Mouse (Mus musculus) gastrocnemius, adult 18-20 months (tissue): Measurements from ENCODE around the gene Ttf2. TPM values are rescaled to one million over a fixed set of nuclear protein-coding genes. Genes with fewer than 3 reads are reported as not detected.

ENCODE experiments used
- DNase-seq: peaks from one replicate; pipeline ENCODE4 v3.0.0; 2021; ENCODE audit warnings: low spot score
- total RNA-seq, 2 experiments: library from RNA; stranded (reverse); gene quantifications; 2 replicates each; pipeline ENCODE4 v1.2.3; 2021

Ttf2 gene
- total RNA-seq, 2 experiments from 2014 or later: 2.8 to 3.2 TPM

DNA sequence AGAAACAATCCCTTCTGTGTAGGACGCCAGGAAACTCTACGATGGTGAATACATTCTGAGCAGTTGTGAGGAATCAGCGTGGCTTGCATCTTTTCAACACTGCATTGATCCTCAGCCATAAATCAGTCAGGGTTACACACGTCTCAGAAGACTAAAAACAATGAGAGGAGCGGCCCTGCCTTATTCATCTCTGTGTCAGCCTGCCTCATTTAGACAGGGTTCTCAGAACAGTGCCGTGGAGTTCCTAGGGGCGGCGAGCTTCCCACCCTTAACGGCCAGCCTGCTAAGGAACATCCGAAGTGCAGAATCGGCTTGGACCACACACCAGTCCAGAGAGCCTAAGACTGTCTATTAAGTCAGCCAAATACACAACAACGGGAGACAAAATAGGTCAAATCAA is 20.0 kb upstream of the Ttf2 start:
- DNase-seq: no peak

GRCm38 (mm10) chr3:100979290-100979689 is 9.8 kb upstream of the Ttf2 start:
- no peak for DNase-seq

DNA sequence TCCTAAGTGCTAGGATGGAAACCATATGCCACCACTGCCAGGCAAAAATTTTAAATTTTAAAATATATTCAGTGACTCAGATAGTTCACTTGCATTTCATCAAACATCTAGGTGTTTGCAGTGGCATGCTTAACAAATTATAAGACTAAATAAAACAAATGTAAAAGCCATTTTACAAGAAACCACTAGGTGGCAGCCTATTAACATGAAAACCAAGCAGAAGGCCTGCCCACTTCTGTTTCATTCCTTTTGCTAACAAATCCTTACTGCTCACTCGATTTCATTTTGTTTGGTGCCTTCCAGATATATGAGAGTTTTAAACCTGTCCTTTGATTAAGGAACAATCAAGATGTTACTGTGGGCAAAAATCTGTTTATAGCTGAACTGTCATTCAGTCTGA is 4.4 kb upstream of the Ttf2 start:
- peak; percentile 55 for DNase-seq

- peak; percentile 23 for DNase-seq
These were observed 5.5 kb downstream of the Ttf2 start for GRCm38 (mm10) chr3:100963849-100964542.

GRCm38 (mm10) chr3:100961501-100961900 is 8.0 kb downstream of the Ttf2 start:
- DNase-seq: no peak

DNA sequence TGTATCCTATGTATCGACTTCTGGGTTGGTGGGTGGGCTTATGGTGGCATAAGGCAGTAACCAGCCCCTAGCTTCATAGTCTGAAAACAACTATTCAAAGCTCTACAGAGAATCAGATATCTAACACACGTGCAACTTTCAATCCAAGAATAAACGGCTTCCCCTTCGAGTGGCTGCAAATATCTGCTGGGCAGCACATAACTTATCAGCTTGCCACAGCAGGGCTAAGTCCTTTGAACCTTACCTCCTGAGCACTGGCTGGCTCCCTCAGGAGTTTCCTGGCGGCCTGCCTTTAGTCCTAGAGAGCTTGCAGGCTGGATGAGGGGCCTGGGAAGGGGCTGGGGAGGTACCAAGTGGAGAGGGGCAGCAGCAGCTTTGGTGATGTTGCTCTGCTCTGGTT is 8.5 kb downstream of the Ttf2 start:
- no peak for DNase-seq

GRCm38 (mm10) chr3:100954616-100955015 is 14.8 kb downstream of the Ttf2 start:
- no peak for DNase-seq

GRCm38 (mm10) chr3:100951531-100951930 is 17.9 kb downstream of the Ttf2 start:
- DNase-seq: no peak

GRCm38 (mm10) chr3:100947286-100947685 is 22.2 kb downstream of the Ttf2 start:
- DNase-seq: no peak

DNA sequence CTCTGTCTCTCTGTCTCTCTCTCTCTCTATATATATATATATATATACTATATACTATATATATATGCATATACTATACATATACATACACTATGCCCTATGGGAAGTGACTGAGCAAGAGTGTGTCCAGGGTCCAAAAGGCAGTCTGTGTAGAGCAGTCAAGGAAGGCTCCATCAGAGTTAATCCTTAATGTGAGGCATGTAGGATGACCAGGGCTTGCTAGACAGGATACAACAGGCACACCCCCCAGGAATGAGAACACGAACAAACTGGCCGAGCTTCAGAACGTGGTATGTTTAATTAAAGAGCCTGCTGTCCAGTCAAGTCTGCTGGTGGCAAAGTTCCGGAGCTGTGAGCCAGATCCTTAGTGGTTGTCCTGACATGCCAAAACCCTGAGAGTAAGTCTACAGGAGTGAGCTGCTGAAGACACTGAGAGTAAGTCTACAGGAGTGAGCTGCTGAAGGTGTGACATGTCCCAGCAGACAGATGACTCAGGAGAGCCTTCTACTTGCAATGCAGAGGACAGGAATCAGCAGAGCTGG is 28.9 kb downstream of the Ttf2 start:
- DNase-seq: no peak

- DNase-seq: no peak
These were observed 31.3 kb downstream of the Ttf2 start for GRCm38 (mm10) chr3:100938211-100938610.

DNA sequence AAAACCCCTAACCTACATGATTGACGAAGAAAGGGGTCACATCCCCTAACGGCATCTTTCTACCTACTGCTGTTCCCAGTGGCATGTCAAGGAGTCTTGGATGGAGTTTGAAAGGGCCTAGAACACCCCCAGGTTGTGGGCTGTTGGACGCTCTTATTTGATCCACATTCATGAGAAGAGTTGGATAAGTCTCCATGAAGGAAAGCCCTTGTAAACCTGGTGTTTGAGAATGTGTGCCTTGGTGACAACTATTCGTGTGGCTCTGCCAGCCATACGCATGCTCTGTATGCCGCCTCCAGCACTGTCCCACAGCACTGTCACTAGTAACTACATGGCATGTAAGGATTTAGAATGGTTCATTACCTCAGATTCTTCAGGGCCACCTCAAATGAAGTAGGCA is 33.3 kb downstream of the Ttf2 start:
- no peak for DNase-seq

DNA sequence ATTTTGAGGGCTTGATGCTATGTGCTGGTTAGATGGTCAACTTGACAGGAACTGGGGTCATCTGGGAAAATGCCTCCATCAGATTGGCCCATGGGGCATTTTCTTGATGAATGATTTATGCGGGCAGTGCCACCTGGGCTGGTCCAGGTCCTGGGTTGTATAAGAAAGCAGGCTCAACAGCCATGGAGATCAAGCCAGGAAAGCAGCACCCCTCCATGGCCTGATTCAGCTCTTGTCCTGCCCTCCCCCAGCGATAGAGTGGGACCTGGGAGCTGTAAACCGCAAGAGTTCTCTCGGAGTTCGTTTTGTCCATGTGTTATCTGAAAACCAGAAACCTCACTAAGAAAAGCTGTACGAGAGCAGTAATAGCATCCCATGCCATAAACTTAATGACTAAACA is 33.9 kb downstream of the Ttf2 start:
- no peak for DNase-seq

- no peak for DNase-seq
These were observed 37.2 kb downstream of the Ttf2 start for GRCm38 (mm10) chr3:100932077-100932944.

DNA sequence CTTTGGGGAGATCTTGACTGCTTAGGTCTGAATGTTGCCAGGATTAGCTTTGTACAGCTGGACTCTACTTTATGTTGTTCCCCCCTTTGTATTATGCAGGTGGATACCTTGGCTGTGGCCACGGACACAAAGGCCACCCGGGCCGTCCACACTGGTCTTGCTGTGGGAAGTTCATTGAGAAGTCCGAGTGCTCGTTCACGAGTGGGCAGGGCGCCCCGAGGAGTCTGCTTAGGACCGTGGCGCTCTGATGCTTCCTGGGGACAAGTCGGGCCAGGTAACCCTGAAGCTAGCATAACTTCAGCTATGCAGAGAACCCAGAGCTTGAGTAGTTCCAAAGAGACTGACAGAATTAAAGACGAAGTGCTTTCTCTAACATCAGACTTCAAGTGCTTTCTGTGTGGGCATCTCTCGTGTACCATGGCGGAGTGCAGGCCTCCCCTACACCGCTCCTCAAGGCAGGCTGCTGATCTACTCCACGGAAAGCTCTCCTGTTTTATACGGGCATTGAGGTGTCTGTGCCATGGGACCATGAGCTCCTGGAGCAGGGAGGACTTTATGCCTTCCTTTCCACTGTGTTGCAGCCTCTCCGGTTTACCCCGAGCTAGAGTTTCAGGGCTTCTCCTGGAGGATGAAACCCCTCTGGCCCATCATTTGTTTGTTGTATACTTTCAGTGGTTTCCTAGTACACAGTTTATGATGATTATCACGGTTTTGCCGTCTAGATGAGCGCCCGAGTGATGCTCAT is 38.0 kb downstream of the Ttf2 start:
- DNase-seq: no peak

GRCm38 (mm10) chr3:100925176-100925575 is 44.3 kb downstream of the Ttf2 start:
- DNase-seq: no peak

- DNase-seq: peak; percentile 33
These were observed 45.3 kb downstream of the Ttf2 start for GRCm38 (mm10) chr3:100924065-100924732.

DNA sequence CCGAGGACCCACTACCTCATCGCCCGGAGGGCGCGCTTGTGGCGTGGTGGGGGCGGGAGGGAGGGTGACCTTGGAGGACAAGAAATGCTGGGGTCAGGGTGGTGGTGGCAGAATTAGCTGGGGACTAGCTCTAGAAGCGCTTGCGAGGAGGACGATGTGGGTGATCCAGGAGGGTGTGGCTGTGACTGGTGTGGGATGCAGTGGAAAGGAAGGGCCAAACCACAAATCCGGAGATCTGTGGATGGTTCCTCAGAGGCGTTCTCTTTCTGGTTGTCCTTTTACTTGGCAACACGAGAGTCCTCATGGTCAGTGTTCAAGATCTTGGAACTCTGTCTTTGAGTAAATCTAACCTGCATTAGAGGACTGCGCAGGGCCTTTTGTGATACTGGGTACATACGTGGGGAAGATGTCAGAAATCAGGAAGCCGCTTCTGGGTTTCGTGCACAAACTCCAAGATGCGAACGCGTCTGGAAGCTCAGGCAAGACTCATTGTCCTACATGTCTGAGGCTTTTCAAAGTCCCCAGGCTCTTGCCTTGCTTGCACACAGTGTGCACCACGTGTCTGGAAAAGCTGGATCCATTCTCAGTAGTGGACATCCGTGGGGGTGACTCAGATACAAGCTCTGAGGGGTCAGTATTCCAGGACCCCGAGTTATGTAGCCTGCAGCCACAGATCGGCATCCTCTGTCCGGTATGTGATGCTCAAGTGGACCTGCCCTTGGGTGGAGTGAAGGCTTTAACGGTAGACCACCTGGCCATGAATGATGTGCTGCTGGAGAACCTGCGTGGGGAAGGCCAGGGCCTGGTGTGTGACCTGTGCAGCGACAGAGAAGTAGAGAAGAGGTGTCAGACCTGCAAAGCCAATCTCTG is 46.7 kb downstream of the Ttf2 start:
- no peak for DNase-seq

- DNase-seq: peak; percentile 99
These were observed 47.5 kb downstream of the Ttf2 start, which contains the start of gene Trim45 for GRCm38 (mm10) chr3:100921825-100922505. TSS of gene Trim45 (plus strand) at chr3:100922202.
